In genomic region chr1:79815446-79815845, GRCm38 (mm10) we compare ENCODE assay signal across 33 mouse cellular contexts.
"Had no signal": no experiment of that assay in that cellular context is flagged by ENCODE, and none has a peak within 500 bp of the region (broad histone marks: within the 10 kb centered on the region; RNA-seq: fewer than 3 reads in every experiment).

No protein-coding gene starts in this region.

- H3K27me3 ChIP-seq: heart, embryonic 12.5 days; heart, embryonic 13.5 days; heart, embryonic 15.5 days; hindbrain, embryonic 12.5 days; hindbrain, embryonic 13.5 days; hindbrain, embryonic 15.5 days; intestine, embryonic 15.5 days; kidney, embryonic 15.5 days had no signal

- DNase-seq: heart, adult 18-20 months; heart, adult 2 months; heart, postnatal 10 days; heart, postnatal 14 days; heart, postnatal 36 days; heart, postnatal 4 days; kidney, adult 18-20 months; kidney, postnatal 10 days; kidney, postnatal 14 days; kidney, postnatal 36 days; kidney, postnatal 4 days; layer of hippocampus, adult 9-11 months; layer of hippocampus, postnatal 36 days had no signal

- H3K4me3 ChIP-seq: heart, adult 2 months; heart, embryonic 10.5 days; heart, embryonic 12.5 days; heart, embryonic 13.5 days; heart, embryonic 15.5 days; hindbrain, embryonic 10.5 days; hindbrain, embryonic 12.5 days; hindbrain, embryonic 13.5 days; hindbrain, embryonic 15.5 days; intestine, embryonic 15.5 days; kidney, embryonic 15.5 days; layer of hippocampus, adult 2 months; left cerebral cortex, adult 2 months had no signal

- ATAC-seq: hindbrain, embryonic 16.5 days; hindbrain, postnatal 0 days; inflammation-experienced regulatory T-cells, adult 6 months; intestine, embryonic 15.5 days; intestine, embryonic 16.5 days; intestine, postnatal 0 days had no signal

- H3K27ac ChIP-seq: heart, adult 2 months; heart, embryonic 10.5 days; heart, embryonic 13.5 days; heart, embryonic 15.5 days; hindbrain, embryonic 10.5 days; hindbrain, embryonic 12.5 days; hindbrain, embryonic 13.5 days; hindbrain, embryonic 14.5 days; hindbrain, embryonic 15.5 days; hindbrain, postnatal 0 days; intestine, embryonic 15.5 days; kidney, embryonic 15.5 days; kidney, postnatal 0 days; layer of hippocampus, adult 2 months; left cerebral cortex, adult 2 months had no signal

- H3K36me3 ChIP-seq: heart, embryonic 15.5 days; hindbrain, embryonic 13.5 days; hindbrain, embryonic 15.5 days; intestine, embryonic 15.5 days had no signal

- H3K4me1 ChIP-seq: heart, embryonic 10.5 days; heart, embryonic 12.5 days; heart, embryonic 15.5 days; hindbrain, embryonic 10.5 days; hindbrain, embryonic 12.5 days; hindbrain, embryonic 13.5 days; hindbrain, embryonic 15.5 days; intestine, embryonic 15.5 days; kidney, embryonic 15.5 days had no signal

- H3K9me3 ChIP-seq: heart, embryonic 10.5 days; heart, embryonic 12.5 days; heart, embryonic 13.5 days; heart, embryonic 15.5 days; hindbrain, embryonic 10.5 days; hindbrain, embryonic 12.5 days; hindbrain, embryonic 13.5 days; hindbrain, embryonic 15.5 days; intestine, embryonic 15.5 days; kidney, embryonic 15.5 days had no signal

- H3K9ac ChIP-seq: heart, embryonic 12.5 days; heart, embryonic 13.5 days; heart, embryonic 15.5 days; hindbrain, embryonic 12.5 days; hindbrain, embryonic 13.5 days; hindbrain, embryonic 14.5 days; hindbrain, embryonic 15.5 days; intestine, embryonic 15.5 days; kidney, embryonic 15.5 days had no signal

- H3K4me2 ChIP-seq: heart, embryonic 11.5 days; heart, embryonic 12.5 days; heart, embryonic 13.5 days; heart, embryonic 15.5 days; hindbrain, embryonic 12.5 days; hindbrain, embryonic 13.5 days; hindbrain, embryonic 14.5 days; hindbrain, embryonic 15.5 days; intestine, embryonic 15.5 days; kidney, embryonic 15.5 days had no signal
